Mouse (Mus musculus): Measurements from ENCODE around the gene Cd82.

- no peak for TF ChIP-seq CTCF (IDR thresholded peaks at IDR 0.05; ENCODE audit: low read depth, low read length)
- no peak for TF ChIP-seq GATA2 (IDR thresholded peaks at IDR 0.05; ENCODE audit: borderline replicate concordance, low read depth, low read length)
These were observed 38.5 kb downstream of the Cd82 start for GRCm38 (mm10) chr2:93424307-93424984.
